In the genomic region with DNA sequence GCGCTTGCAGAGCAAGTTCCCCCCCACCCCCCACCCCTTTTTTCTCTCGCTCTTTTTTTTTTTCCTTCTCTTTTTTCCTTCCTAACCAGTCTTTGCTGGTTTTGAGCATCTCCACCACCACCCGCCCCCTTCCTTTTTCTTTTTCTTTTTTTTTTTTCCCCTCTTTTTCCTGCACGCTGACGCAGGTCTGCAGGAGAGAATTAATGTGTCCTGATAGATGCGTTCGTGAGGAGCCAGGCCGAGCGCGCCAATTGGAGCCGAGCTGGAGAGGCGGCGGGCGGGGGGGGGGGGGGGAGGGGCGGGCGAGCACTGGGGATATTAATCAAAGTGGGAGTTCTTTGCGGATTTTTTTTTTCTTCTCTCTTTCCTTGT, we compare ENCODE assay signal across 8 mouse cellular contexts. TPM values are rescaled to one million over a fixed set of nuclear protein-coding genes. Genes with fewer than 3 reads are reported as not detected.
A peak's percentile ranks its signal among the peaks of the same experiment; 100 is the strongest.
DNase-seq lines count a peak whose midpoint lies in the region; ATAC-seq and TF ChIP-seq lines count a peak whose summit lies in the region.

No protein-coding gene starts in this region.

- no peak for TF ChIP-seq CTCF in lung, postnatal 0 days (IDR thresholded peaks at IDR 0.05)

- H3K9me3 ChIP-seq in hindbrain, embryonic 12.5 days (replicated peaks): no peaks in the 10 kb centered on the region
- no peaks in the 10 kb centered on the region for H3K9me3 ChIP-seq in lung, postnatal 0 days (ENCODE audit: low read length)

- H3K36me3 ChIP-seq in hindbrain, embryonic 12.5 days: no peaks in the 10 kb centered on the region
- H3K36me3 ChIP-seq in lung, postnatal 0 days (ENCODE audit: insufficient read depth, low read length): no peaks in the 10 kb centered on the region

- 0% methylated on average over 14 of the region's 17 CpGs for WGBS in hindbrain, embryonic 12.5 days
- 0% methylated on average over 14 of the region's 17 CpGs for WGBS in lung, postnatal 0 days

- peaks cover 45% of the 10 kb centered on the region for H3K4me1 ChIP-seq in hindbrain, embryonic 12.5 days
- H3K4me1 ChIP-seq in lung, postnatal 0 days (ENCODE audit: insufficient read depth, low read depth, low read length): no peaks in the 10 kb centered on the region

- DNase-seq in CD4-positive, CD25-positive, alpha-beta regulatory T cell, adult 2 months (ENCODE audit: low read depth, low spot score): peak; percentile 12
- DNase-seq in testis, postnatal 10 days (ENCODE audit: low spot score): peak; percentile 59
- DNase-seq in testis, postnatal 14 days (ENCODE audit: low spot score): no peak
- peak; percentile 65 for DNase-seq in lung, postnatal 0 days (ENCODE audit: low spot score)
- no peak for DNase-seq in layer of hippocampus, adult 11-12 months (ENCODE audit: low spot score)

- TF ChIP-seq EP300 in lung, postnatal 0 days (IDR thresholded peaks at IDR 0.05): no peak

- H3K4me2 ChIP-seq in hindbrain, embryonic 12.5 days (replicated peaks): peak overlapping the region; percentile 41
- peak overlapping the region; percentile 59 for H3K4me2 ChIP-seq in lung, postnatal 0 days (replicated peaks; ENCODE audit: low read depth, low read length)

- no peaks in the 10 kb centered on the region for H3K27me3 ChIP-seq in hindbrain, embryonic 12.5 days
- H3K27me3 ChIP-seq in lung, postnatal 0 days (replicated peaks; ENCODE audit: insufficient read depth, low read length): no peaks in the 10 kb centered on the region

- H3K27ac ChIP-seq in hindbrain, embryonic 12.5 days: peak overlapping the region; percentile 94
- 0 out of 2 replicates have a peak overlapping the region, but pooled peaks have one; percentile 11 for H3K27ac ChIP-seq in lung, postnatal 0 days (ENCODE audit: low read length)

- peak overlapping the region; percentile 15; the same call in 1 of the 2 replicates for H3K4me3 ChIP-seq in hindbrain, embryonic 12.5 days
- peak overlapping the region; percentile 31 for H3K4me3 ChIP-seq in lung, postnatal 0 days (ENCODE audit: low read depth, low read length)

- H3K9ac ChIP-seq in hindbrain, embryonic 12.5 days: 0 out of 2 replicates have a peak overlapping the region, but pooled peaks have one; percentile 50
- no peak overlapping the region for H3K9ac ChIP-seq in lung, postnatal 0 days (replicated peaks; ENCODE audit: low read depth)

- ATAC-seq in CD4-positive, CD25-positive, alpha-beta regulatory T cell, adult 4 months: no peak
- ATAC-seq in hindbrain, embryonic 12.5 days (ENCODE audit: low FRiP score): no peak
- peak; percentile 31; the same call in 1 of the 2 replicates for ATAC-seq in lung, postnatal 0 days
- ATAC-seq in inflammation-experienced regulatory T-cells, adult 6 months: no peak

RNA-seq across cellular contexts. Expression of gene Cpa2, which starts 5.9 kb away (rescaled TPM):
- 1 to 10 TPM; 1.0 to 1.2 TPM for polyA plus RNA-seq in CD4-positive, CD25-positive, alpha-beta regulatory T cell, adult 4 months (2017; shearing (Covaris generic))
- polyA plus RNA-seq in hindbrain, embryonic 12.5 days (2016; fragmentation: Nextera tagmentation; extraction: Ambion mirVana): 4.0 and 6.3 TPM in 2 replicates
- 2.7 and 3.0 TPM in 2 replicates for polyA plus RNA-seq in lung, postnatal 0 days (2015; fragmentation: Nextera tagmentation; extraction: Ambion mirVana)
- polyA plus RNA-seq in inflammation-experienced regulatory T-cells, adult 6 months (2017; shearing (Covaris generic)): under 1 TPM in 1 of 3 experiments, not detected in 2; 0.71 TPM

RNA-seq across cellular contexts. Expression of gene Cpa4, which starts 20.9 kb away (rescaled TPM):
- polyA plus RNA-seq in CD4-positive, CD25-positive, alpha-beta regulatory T cell, adult 4 months (2017; shearing (Covaris generic)): not detected
- polyA plus RNA-seq in hindbrain, embryonic 12.5 days (2016; fragmentation: Nextera tagmentation; extraction: Ambion mirVana): 1.7 and 1.9 TPM in 2 replicates
- 0.05 and 0.07 TPM in 2 replicates for polyA plus RNA-seq in lung, postnatal 0 days (2015; fragmentation: Nextera tagmentation; extraction: Ambion mirVana)
- not detected for polyA plus RNA-seq in inflammation-experienced regulatory T-cells, adult 6 months (2017; shearing (Covaris generic))

RNA-seq across cellular contexts. Expression of gene Ssmem1, which starts 37.6 kb away (rescaled TPM):
- polyA plus RNA-seq in CD4-positive, CD25-positive, alpha-beta regulatory T cell, adult 4 months (2017; shearing (Covaris generic)): not detected
- 0.21 and 0.34 TPM in 2 replicates for polyA plus RNA-seq in hindbrain, embryonic 12.5 days (2016; fragmentation: Nextera tagmentation; extraction: Ambion mirVana)
- 0.12 TPM in 1 of 2 replicates, not detected in the other for polyA plus RNA-seq in lung, postnatal 0 days (2015; fragmentation: Nextera tagmentation; extraction: Ambion mirVana)
- not detected for polyA plus RNA-seq in inflammation-experienced regulatory T-cells, adult 6 months (2017; shearing (Covaris generic))

RNA-seq across cellular contexts. Expression of gene Tmem209, which starts 37.7 kb away (rescaled TPM):
- polyA plus RNA-seq in CD4-positive, CD25-positive, alpha-beta regulatory T cell, adult 4 months (2017; shearing (Covaris generic)): 10 to 100 TPM; 59.9 to 60.8 TPM
- polyA plus RNA-seq in hindbrain, embryonic 12.5 days (2016; fragmentation: Nextera tagmentation; extraction: Ambion mirVana): 37.0 and 38.9 TPM in 2 replicates
- polyA plus RNA-seq in lung, postnatal 0 days (2015; fragmentation: Nextera tagmentation; extraction: Ambion mirVana): 14.6 TPM in 2 replicates
- polyA plus RNA-seq in inflammation-experienced regulatory T-cells, adult 6 months (2017; shearing (Covaris generic)): 10 to 100 TPM; 56.2 to 68.8 (median 61.0) TPM

Comparison
In these comparisons a context has a peak if more than half of its experiments do, and no peak if none do; other contexts are left out.
1. DNase-seq: peak in CD4-positive, CD25-positive, alpha-beta regulatory T cell, adult 2 months (single experiment), testis, postnatal 10 days (single experiment) and lung, postnatal 0 days (single experiment); none in testis, postnatal 14 days (single experiment) and layer of hippocampus, adult 11-12 months (single experiment).